Mouse (Mus musculus): ENCODE data around the gene Bmi1. TPM values are rescaled to one million over a fixed set of nuclear protein-coding genes. Genes with fewer than 3 reads are reported as not detected.

Gene Bmi1
- polyA plus RNA-seq, 1 experiment from 2014 or later: 31.3 TPM

DNA sequence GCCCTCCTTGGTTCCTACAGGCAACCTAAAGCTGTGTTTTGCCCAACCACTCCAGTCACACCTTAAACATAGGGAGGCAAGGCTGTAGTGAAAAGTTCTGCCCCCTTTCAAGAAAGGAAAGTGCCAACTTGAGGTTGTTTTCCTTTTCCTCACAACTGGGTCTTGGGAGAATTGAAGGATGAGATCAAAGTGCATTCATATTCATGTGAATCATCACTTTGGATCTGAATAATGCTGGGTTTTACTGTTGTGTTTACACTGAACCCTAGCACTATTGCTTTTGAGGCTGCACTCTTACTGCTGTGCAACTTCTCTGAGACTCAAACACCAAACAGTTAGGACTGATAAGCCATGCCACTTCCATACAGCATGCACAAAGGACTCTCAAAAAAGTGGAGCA is 15.2 kb downstream of the Bmi1 start:
- Histone ChIP-seq H3K9me3 (ENCODE audit: control insufficient read depth, low read length) (no peaks in the 10 kb centered on the region), H3K4me2 (replicated peaks) (no peak overlapping the region), H3K27ac (no peak overlapping the region), H3K27me3 (ENCODE audit: control insufficient read depth, insufficient read depth, low read length) (peaks cover 88% of the 10 kb centered on the region), H3K36me3 (replicated peaks; ENCODE audit: control insufficient read depth, insufficient read depth) (no peaks in the 10 kb centered on the region), H3K4me1 (replicated peaks; ENCODE audit: control insufficient read depth, insufficient read depth, low read length) (peaks cover 21% of the 10 kb centered on the region; the same call in 1 of the 2 replicates), H3K4me3 (replicated peaks; ENCODE audit: low read length) (no peak overlapping the region), H3K9ac (no peak overlapping the region)
- ATAC-seq (ENCODE audit: low FRiP score) (no peak), DNase-seq (ENCODE audit: low spot score) (no peak)

DNA sequence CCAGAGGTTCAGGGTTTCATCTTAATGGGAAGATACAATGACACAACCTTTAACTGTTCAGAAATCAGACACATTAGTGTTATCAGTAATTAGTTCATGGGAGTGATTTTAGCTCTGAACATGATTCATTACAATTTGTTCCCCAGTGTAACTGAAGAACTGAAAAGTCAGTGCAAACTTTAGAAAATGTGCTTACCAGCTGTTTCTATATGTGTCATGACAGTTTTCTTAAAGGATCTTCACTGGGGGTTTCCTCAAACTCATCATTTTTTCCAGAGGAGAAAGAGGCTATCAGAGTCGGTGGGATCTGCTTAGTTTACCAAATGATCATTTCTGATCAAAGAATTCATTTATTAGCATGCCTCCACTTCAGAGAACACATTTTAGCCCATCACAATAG is 15.7 kb downstream of the Bmi1 start:
- Histone ChIP-seq H3K4me3 (replicated peaks; ENCODE audit: low read length) (no peak overlapping the region), H3K4me2 (replicated peaks) (no peak overlapping the region), H3K36me3 (replicated peaks; ENCODE audit: control insufficient read depth, insufficient read depth) (no peaks in the 10 kb centered on the region), H3K9me3 (ENCODE audit: control insufficient read depth, low read length) (no peaks in the 10 kb centered on the region), H3K4me1 (replicated peaks; ENCODE audit: control insufficient read depth, insufficient read depth, low read length) (peaks cover 21% of the 10 kb centered on the region; the same call in 1 of the 2 replicates), H3K27ac (no peak overlapping the region), H3K27me3 (ENCODE audit: control insufficient read depth, insufficient read depth, low read length) (peaks cover 87% of the 10 kb centered on the region), H3K9ac (no peak overlapping the region)
- ATAC-seq (ENCODE audit: low FRiP score) (no peak), DNase-seq (ENCODE audit: low spot score) (no peak)
- 0% methylated on average over 1 of the region's 1 CpGs for WGBS

DNA sequence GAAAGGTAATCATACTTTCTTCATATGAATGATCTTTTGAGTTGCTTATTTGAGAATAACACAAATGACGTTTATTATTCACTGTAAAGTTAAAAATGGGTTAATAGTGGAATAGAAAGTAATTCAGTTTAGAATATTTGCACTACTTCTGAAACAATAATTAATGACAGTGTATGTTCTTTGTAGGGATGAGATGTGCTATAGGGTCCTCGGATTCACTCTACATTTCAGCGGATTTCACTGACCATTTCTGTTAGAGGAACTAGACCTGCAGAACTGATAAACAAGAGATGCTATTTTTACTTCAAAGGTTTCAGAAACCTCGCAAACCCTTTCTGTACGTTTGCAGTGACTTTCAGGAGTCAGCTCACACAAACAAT is 16.7 kb downstream of the Bmi1 start:
- Histone ChIP-seq H3K27ac (no peak overlapping the region), H3K9me3 (ENCODE audit: control insufficient read depth, low read length) (no peaks in the 10 kb centered on the region), H3K27me3 (ENCODE audit: control insufficient read depth, insufficient read depth, low read length) (peaks cover 83% of the 10 kb centered on the region), H3K4me2 (replicated peaks) (peak overlapping the region; percentile 89), H3K4me3 (replicated peaks; ENCODE audit: low read length) (peak overlapping the region; percentile 41), H3K4me1 (replicated peaks; ENCODE audit: control insufficient read depth, insufficient read depth, low read length) (peaks cover 21% of the 10 kb centered on the region; the same call in 1 of the 2 replicates), H3K36me3 (replicated peaks; ENCODE audit: control insufficient read depth, insufficient read depth) (no peaks in the 10 kb centered on the region), H3K9ac (no peak overlapping the region)
- ATAC-seq (ENCODE audit: low FRiP score): no peak
- no peak for DNase-seq (ENCODE audit: low spot score)
- WGBS: 1% methylated on average over 5 of the region's 5 CpGs

DNA sequence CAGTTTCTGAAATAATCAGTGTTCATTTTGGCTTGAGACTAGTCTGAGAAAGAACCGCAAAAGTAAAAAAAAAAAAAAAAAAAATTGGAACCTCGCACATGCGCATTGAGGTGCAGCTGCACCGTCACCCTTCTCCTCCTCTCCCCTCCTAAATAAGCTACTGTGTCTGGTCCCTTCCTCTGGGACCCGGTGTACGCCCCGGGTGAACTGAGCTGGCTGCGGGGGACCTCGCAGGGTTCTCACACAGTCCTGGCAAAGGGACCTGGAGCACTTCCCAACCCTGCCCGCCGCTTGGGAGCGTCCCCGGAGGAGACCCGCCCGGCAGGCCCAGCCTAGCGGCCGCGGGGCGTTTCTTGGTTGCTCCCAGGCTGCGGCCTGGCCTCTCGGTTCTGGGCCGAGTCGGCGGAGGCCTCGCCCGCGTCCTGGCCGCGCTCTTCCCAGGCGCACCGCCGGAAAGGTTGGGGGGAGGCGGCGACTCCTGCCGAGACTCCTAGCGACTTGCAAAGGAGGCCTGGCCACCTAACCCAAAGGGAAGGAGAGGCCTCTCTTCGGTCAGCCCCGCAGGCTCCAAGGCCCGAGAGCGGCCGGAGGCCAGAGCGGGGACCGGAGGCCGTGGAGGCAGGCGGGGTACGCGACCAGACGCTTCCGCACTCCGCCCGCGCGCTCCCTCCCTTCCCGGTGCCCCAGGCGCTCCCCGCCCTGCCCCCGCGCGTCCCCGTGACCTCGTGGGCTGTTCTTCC is 17.2 kb downstream of the Bmi1 start, which contains the start of gene Spag6:
Spag6 (plus strand) TSS at position 162 of the 740 bp plus-strand sequence.
- peaks cover 83% of the 10 kb centered on the region for H3K27me3 ChIP-seq (ENCODE audit: control insufficient read depth, insufficient read depth, low read length)
- peak; percentile 71 for ATAC-seq (ENCODE audit: low FRiP score)

DNA sequence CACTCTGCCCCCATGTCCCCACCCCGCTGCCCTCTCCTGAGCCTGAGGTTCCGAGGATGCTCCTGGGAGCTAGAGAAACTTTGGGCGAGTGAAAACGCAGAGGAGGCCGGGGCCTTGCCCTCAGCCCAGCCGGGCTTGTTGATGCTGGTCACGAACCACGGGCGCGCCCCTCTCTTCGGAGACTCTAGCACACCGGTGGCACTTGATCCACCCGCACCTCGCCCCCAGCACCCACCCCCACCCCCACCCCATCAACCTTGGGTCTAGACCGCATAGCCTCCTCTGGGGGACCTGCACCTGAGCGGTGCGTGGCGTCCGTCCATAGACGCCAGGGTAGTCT is 17.8 kb downstream of the Bmi1 start:
- ATAC-seq (ENCODE audit: low FRiP score) (peak; percentile 10; the same call in 1 of the 2 replicates), DNase-seq (ENCODE audit: low spot score) (no peak)
- no peaks in the 10 kb centered on the region for H3K36me3 ChIP-seq (replicated peaks; ENCODE audit: control insufficient read depth, insufficient read depth)
- H3K4me2 ChIP-seq (replicated peaks): peak overlapping the region; percentile 89
- H3K4me3 ChIP-seq (replicated peaks; ENCODE audit: low read length): peak overlapping the region; percentile 41
- H3K4me1 ChIP-seq (replicated peaks; ENCODE audit: control insufficient read depth, insufficient read depth, low read length): peaks cover 16% of the 10 kb centered on the region; the same call in 1 of the 2 replicates
- H3K9me3 ChIP-seq (ENCODE audit: control insufficient read depth, low read length): no peaks in the 10 kb centered on the region
- H3K9ac ChIP-seq: peak overlapping the region; percentile 47
- under 1% methylated on average over 20 of the region's 20 CpGs for WGBS
- H3K27me3 ChIP-seq (ENCODE audit: control insufficient read depth, insufficient read depth, low read length): peaks cover 83% of the 10 kb centered on the region
- H3K27ac ChIP-seq: no peak overlapping the region

More for the DNA sequence above, 17.2 kb downstream of the Bmi1 start, which contains the start of gene Spag6:
- H3K9ac ChIP-seq: peak within 1 kb of the TSS; percentile 47
- peaks cover 21% of the 10 kb centered on the region; the same call in 1 of the 2 replicates for H3K4me1 ChIP-seq (replicated peaks; ENCODE audit: control insufficient read depth, insufficient read depth, low read length)
- WGBS: under 1% methylated on average over 60 of the region's 61 CpGs
- H3K4me3 ChIP-seq (replicated peaks; ENCODE audit: low read length): peak within 1 kb of the TSS; percentile 41
- H3K36me3 ChIP-seq (replicated peaks; ENCODE audit: control insufficient read depth, insufficient read depth): no peaks in the 10 kb centered on the region
- no peak for DNase-seq (ENCODE audit: low spot score)
- no peaks in the 10 kb centered on the region for H3K9me3 ChIP-seq (ENCODE audit: control insufficient read depth, low read length)
- H3K27ac ChIP-seq: no peak within 1 kb of the TSS
- H3K4me2 ChIP-seq (replicated peaks): peak within 1 kb of the TSS; percentile 89

DNA sequence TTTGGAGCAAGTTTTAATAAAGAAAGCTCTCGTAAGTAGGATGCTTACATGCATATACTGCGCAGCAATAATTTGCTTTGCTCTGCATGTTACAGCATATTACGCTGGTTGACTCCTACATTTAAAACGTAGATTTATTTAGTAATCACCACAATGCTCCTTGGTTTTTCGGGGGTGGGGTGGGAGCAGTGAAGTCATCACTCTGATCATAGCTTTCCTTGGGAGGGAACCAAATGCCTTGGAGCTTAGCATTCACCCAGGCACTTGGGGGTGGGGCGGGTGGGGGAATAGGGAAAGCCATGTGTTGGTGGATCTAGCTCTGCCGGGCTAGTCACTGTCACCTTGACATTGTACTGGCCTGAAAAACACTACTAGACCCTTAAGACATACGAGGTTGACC is 18.3 kb downstream of the Bmi1 start:
- no peak overlapping the region for H3K9ac ChIP-seq
- H3K4me1 ChIP-seq (replicated peaks; ENCODE audit: control insufficient read depth, insufficient read depth, low read length): peaks cover 13% of the 10 kb centered on the region; the same call in 1 of the 2 replicates
- H3K27ac ChIP-seq: no peak overlapping the region
- H3K9me3 ChIP-seq (ENCODE audit: control insufficient read depth, low read length): no peaks in the 10 kb centered on the region
- DNase-seq (ENCODE audit: low spot score) (no peak), ATAC-seq (ENCODE audit: low FRiP score) (no peak)
- peaks cover 86% of the 10 kb centered on the region for H3K27me3 ChIP-seq (ENCODE audit: control insufficient read depth, insufficient read depth, low read length)
- no peak overlapping the region for H3K4me3 ChIP-seq (replicated peaks; ENCODE audit: low read length)
- peak overlapping the region; percentile 89; the same call in 1 of the 2 replicates for H3K4me2 ChIP-seq (replicated peaks)
- H3K36me3 ChIP-seq (replicated peaks; ENCODE audit: control insufficient read depth, insufficient read depth): no peaks in the 10 kb centered on the region
- 3% methylated on average over 8 of the region's 8 CpGs for WGBS

DNA sequence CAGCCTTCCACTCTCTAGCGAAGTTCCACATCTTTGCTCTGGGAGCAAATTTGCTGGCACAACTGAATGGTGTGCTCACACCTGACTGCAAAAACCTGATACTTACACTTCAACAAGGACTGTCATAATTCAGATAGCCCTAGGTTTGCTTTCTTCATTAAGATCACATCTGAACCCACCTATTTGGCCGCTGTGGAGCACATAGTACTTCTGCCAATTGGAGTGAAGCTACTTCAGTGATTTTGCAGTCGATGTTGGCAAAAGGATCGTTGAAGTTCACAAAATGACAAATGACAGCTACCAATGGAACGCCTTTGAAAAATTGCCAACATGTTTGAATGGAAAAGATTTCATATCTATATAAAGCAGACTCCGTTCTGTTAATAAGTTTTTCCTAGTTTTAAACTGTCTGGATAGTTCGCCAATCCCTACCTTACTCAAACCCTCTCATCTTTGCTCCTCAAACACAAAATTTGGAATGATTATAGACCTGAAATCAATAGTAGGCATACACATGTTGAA is 18.9 kb downstream of the Bmi1 start:
- Histone ChIP-seq H3K27me3 (ENCODE audit: control insufficient read depth, insufficient read depth, low read length) (peaks cover 89% of the 10 kb centered on the region), H3K4me2 (replicated peaks) (no peak overlapping the region), H3K9me3 (ENCODE audit: control insufficient read depth, low read length) (no peaks in the 10 kb centered on the region), H3K27ac (no peak overlapping the region), H3K36me3 (replicated peaks; ENCODE audit: control insufficient read depth, insufficient read depth) (no peaks in the 10 kb centered on the region), H3K4me3 (replicated peaks; ENCODE audit: low read length) (no peak overlapping the region), H3K4me1 (replicated peaks; ENCODE audit: control insufficient read depth, insufficient read depth, low read length) (peaks cover 11% of the 10 kb centered on the region; the same call in 1 of the 2 replicates), H3K9ac (no peak overlapping the region)
- DNase-seq (ENCODE audit: low spot score) (no peak), ATAC-seq (ENCODE audit: low FRiP score) (no peak)
- 4% methylated on average over 7 of the region's 7 CpGs for WGBS

DNA sequence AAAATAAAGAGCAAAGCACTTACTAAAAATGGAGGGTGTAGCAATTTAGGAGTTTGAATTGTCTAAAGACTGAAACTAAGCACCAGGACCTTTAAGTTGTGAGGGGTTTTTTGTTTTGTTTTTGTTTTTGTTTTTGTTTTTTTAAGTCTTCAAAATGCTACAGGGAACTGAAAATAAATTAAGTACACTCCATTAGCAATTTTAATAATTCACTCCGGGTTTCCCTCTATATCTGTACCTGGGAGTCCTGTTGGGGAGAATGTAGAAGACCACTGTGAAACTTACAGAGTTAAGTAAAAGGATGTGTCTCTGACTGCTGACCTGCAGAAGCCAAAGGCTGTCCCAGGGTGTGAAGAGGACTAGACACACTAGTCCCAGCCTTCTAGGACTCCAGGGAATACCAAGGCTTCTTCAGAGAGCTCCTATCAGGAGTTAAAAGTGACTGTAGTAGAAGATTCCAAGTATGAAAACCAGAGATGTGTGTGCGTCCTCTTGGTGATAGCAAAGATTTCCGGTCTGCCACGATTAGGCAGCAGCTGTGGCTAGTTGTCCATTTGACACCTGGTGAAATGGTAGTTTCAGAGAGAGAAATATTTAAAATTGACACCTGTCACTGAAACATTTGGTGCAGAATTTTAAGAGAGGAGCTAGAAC is 20.9 kb downstream of the Bmi1 start:
- ATAC-seq (ENCODE audit: low FRiP score) (no peak), DNase-seq (ENCODE audit: low spot score) (peak; percentile 32)
- H3K4me1 ChIP-seq (replicated peaks; ENCODE audit: control insufficient read depth, insufficient read depth, low read length): peaks cover 11% of the 10 kb centered on the region; the same call in 1 of the 2 replicates
- no peak overlapping the region for H3K4me3 ChIP-seq (replicated peaks; ENCODE audit: low read length)
- WGBS: 5% methylated on average over 4 of the region's 4 CpGs
- H3K36me3 ChIP-seq (replicated peaks; ENCODE audit: control insufficient read depth, insufficient read depth): no peaks in the 10 kb centered on the region
- H3K27ac ChIP-seq: no peak overlapping the region
- peaks cover 87% of the 10 kb centered on the region for H3K27me3 ChIP-seq (ENCODE audit: control insufficient read depth, insufficient read depth, low read length)
- no peaks in the 10 kb centered on the region for H3K9me3 ChIP-seq (ENCODE audit: control insufficient read depth, low read length)
- H3K4me2 ChIP-seq (replicated peaks): no peak overlapping the region
- H3K9ac ChIP-seq: no peak overlapping the region

DNA sequence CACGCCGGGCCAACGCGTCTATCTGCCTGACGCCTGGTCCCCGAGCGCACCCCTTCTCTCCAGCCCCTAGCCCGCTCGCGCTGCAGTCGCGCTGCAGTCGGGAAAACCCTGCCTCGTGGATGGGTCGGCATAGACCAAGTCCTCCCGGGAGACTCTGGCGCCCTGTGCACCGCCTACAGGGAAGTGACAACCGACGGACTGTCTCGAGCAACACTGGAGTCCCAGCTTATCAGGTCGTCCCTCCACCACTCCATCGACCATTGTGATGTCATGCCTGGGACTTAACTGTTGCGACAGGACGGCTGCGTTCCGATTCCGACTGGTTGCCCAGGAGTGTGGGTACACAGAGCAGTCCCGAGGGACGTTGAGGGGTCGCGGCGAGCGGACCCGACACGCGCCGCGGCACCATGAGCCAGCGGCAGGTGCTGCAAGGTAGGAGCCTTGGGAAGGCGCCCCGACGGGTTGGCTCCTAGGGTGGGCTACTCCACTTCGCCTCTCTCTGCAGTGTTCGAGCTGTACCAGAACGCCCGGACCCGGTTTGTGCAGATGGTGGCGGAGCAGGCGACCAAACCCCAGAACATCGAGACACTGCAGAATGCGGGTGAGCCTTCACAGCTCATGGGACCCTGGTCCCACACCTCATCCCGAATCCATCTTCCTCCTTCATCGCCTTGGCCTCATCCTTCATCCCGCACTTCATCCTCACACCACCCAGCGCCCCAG is 22.0 kb downstream of the Bmi1 start:
- no peaks in the 10 kb centered on the region for H3K36me3 ChIP-seq (replicated peaks; ENCODE audit: control insufficient read depth, insufficient read depth)
- ATAC-seq (ENCODE audit: low FRiP score): peak; percentile 26; the same call in 1 of the 2 replicates
- H3K27ac ChIP-seq: no peak overlapping the region
- under 1% methylated on average over 56 of the region's 56 CpGs for WGBS
- H3K4me2 ChIP-seq (replicated peaks): no peak overlapping the region
- no peak overlapping the region; the same call in 1 of the 2 replicates for H3K4me3 ChIP-seq (replicated peaks; ENCODE audit: low read length)
- H3K9me3 ChIP-seq (ENCODE audit: control insufficient read depth, low read length): no peaks in the 10 kb centered on the region
- peaks cover 82% of the 10 kb centered on the region for H3K27me3 ChIP-seq (ENCODE audit: control insufficient read depth, insufficient read depth, low read length)
- H3K9ac ChIP-seq: no peak overlapping the region
- peaks cover 8% of the 10 kb centered on the region; the same call in 1 of the 2 replicates for H3K4me1 ChIP-seq (replicated peaks; ENCODE audit: control insufficient read depth, insufficient read depth, low read length)
- no peak for DNase-seq (ENCODE audit: low spot score)
